Mouse (Mus musculus) embryonic fibroblast, embryonic 13.5 days (primary cell): Measurements from ENCODE around the gene Pank4. TPM values are rescaled to one million over a fixed set of nuclear protein-coding genes. Genes with fewer than 3 reads are reported as not detected.

ENCODE experiments used
- H3K27ac ChIP-seq: 2 replicates; pipeline ENCODE4 v1.5.1; 2012; ENCODE audit warnings: low read length, control low read depth, inconsistent platforms; ENCODE audit not compliant: insufficient read depth
- H3K4me1 ChIP-seq: 2 replicates; pipeline ENCODE4 v1.6.1; 2011; ENCODE audit warnings: low read length; ENCODE audit not compliant: control insufficient read depth, insufficient read depth
- H3K4me3 ChIP-seq: 2 replicates; pipeline ENCODE4 v1.5.1; 2011; ENCODE audit warnings: mild to moderate bottlenecking, control low read depth, low read length; ENCODE audit not compliant: insufficient read depth
- CTCF ChIP-seq: IDR thresholded peaks from 2 replicates; pipeline ENCODE4 v1.5.1; 2011; ENCODE audit warnings: mild to moderate bottlenecking, control low read depth, low read length, moderate library complexity, borderline replicate concordance; ENCODE audit not compliant: insufficient read depth
- POLR2A ChIP-seq: IDR thresholded peaks from 2 replicates; pipeline ENCODE4 v1.6.1; 2011; ENCODE audit warnings: low read depth, mild to moderate bottlenecking, control low read depth, low read length, moderate library complexity
- polyA plus RNA-seq: library from polyadenylated mRNA; stranded (reverse); fragments of >200 nt; gene quantifications from 2 replicates; pipeline ENCODE4 v1.2.4, GENCODE M21; 2011; ENCODE audit warnings: low read depth; ENCODE audit not compliant: missing spikeins, insufficient read length

Gene Pank4
- polyA plus RNA-seq, 1 experiment, result 19.8 TPM

DNA sequence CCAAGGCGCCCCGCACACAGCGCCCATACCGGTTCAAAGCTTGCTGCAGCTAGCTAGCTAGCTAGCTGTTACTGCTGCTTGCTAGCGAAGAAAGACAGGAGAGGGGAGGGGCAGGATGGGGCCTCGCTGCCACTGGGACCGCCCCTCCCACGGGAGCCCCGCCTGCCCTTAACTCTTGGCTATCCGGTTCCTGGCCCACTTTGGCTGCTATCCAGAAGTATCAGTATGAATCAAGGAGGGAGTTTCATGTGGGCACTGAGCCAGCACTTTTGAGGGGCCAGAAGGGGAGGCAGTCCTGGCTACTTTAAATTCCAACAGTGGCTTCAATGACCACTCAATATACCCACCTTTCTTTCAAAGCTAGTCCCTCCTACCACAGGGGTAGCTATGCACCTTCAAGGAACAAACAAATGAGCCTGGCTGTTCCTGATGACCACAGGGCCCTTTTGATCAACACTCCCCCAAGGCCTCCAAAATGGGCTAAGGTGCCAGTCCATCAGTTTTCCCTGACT lies 55.5 kb downstream of the Pank4 start:
- Histone ChIP-seq H3K4me1 (no peaks in the 10 kb centered on the region), H3K27ac (no peak overlapping the region), H3K4me3 (no peak overlapping the region)
- TF ChIP-seq POLR2A, result no peak
- no peak for TF ChIP-seq CTCF

DNA sequence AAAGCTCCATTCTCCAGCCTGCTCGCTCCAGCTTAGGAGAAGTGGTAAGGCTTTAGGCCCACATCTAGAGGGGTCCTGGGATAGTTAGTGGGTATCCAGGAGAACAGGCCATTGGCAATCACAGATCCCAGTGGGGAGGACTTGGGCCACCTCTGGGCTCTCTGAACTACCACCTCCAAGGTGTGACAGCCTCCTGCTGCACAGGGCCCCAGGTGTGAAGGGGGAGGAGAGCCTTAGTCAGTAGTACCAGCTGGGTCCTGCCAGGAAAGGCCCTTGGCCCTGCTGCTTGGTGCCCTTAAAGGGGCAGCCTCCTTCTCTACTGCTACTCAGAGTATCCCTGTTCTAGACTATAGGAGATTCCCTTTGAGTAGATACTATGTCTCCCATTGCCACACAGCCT lies 56.2 kb downstream of the Pank4 start:
- TF ChIP-seq CTCF (no peak), POLR2A (no peak)
- H3K27ac ChIP-seq, result no peak overlapping the region
- no peak overlapping the region for H3K4me3 ChIP-seq
- H3K4me1 ChIP-seq, result no peaks in the 10 kb centered on the region

DNA sequence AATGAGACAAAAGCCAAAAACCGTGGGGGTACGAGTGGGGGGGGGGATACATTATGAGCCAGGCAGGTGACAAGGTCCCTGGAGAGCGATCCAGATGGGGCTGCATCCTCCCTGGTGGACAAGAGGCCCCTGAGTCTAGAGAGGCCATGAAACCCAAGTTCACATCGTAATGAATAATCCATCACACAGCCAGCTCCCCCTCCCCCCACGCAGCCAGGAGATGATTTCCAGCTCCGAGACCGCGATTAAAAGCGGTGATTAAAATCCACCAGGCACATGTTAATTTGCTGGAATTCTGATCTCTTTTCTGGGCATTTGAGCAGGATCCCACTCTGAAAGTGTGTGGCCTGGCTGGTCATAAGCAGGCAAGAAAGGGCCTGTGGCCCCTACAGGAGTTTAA lies 56.9 kb downstream of the Pank4 start:
- no peaks in the 10 kb centered on the region for H3K4me1 ChIP-seq
- H3K4me3 ChIP-seq, result no peak overlapping the region
- H3K27ac ChIP-seq, result no peak overlapping the region
- TF ChIP-seq POLR2A, result no peak
- TF ChIP-seq CTCF, result no peak

DNA sequence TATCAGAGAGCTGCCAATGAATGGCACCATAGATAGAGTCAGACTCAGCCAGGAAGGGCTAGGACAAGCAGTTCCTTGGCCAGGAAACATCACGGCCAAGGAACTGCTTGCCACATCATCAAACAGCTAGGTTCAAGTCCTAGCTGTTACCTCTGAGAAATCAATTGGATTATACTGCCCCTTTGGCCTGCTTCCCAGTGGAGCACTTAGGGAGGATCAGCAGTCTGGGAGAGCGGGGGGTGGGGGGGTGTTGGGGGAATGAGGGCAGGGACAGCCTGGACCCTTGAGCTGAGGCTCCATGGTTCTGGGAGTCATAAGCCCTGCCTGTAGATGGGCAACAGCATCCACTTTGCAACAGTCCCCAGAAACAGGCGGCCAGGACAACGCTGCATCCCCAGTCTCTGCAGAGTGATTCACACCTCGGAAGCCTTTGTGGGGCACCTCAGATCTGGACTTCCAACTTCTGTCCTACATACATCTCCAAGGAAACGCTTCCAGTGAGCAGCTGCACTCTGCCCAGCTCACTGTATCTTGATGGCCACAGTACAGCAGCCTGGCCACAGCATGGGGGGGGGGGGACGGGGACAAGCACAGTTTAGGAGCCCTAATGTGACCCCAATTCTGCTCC lies 58.4 kb downstream of the Pank4 start:
- H3K27ac ChIP-seq, result no peak overlapping the region
- TF ChIP-seq CTCF (no peak), POLR2A (no peak)
- H3K4me1 ChIP-seq, result no peaks in the 10 kb centered on the region
- no peak overlapping the region for H3K4me3 ChIP-seq

DNA sequence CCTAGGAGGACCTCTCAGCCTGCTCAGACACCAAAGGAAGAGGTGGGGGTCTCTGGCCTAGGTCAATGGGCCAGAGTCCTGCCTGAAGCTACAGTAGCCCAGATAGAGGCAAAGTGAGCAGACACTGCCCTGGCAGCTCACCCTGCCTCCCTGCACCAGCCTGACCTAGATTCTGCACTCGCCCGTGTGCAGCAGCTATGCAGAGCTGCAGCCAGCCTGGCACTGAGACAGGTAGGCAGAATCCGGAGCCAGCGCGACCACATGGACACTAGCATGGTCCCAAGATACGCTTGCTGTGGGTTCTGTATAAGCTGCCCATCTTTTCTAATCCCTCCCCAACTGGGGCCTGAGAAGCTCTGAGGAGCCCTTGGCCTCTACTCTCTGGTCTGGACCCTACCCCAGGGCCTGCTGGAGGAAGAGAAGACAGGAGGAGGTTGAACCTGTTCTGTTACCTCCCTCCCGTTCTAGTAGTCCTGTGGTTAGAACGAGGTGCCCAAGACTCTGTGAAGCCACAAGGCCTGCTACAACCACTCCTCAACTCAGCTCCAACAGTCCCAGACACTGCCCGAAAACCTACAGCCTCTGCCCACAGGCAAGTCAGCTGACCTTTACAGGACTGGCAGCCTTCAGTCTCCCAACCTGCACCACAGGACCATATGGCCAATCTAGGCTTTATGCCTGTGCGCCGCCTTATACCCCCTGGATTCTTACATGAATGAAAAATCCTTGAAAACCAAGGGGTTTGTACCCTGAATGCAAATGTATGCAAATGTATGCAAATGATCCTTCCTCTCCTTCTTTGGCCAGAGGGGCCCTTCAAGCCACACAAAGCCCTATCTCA lies 60.5 kb downstream of the Pank4 start:
- Histone ChIP-seq H3K4me1 (no peaks in the 10 kb centered on the region), H3K4me3 (no peak overlapping the region), H3K27ac (no peak overlapping the region)
- TF ChIP-seq CTCF (no peak), POLR2A (no peak)

Other genes starting within 250 kb of the Pank4 start
- not detected in 2 replicates for gene Ttc34, start 126.7 kb upstream of the Pank4 start, polyA plus RNA-seq
- not detected in 2 replicates for gene Mmel1, start 94.5 kb upstream of the Pank4 start, polyA plus RNA-seq
- 13.2 and 13.7 TPM in 2 replicates for gene Fam213b, start 65.0 kb upstream of the Pank4 start, polyA plus RNA-seq
- gene Tnfrsf14, start 35.6 kb upstream of the Pank4 start, polyA plus RNA-seq, result 4.8 and 17.6 TPM in 2 replicates
- not detected in 2 replicates for gene Hes5, start 3.2 kb upstream of the Pank4 start, polyA plus RNA-seq
- gene Plch2, start 92.7 kb downstream of the Pank4 start, polyA plus RNA-seq, result 0.12 and 0.23 TPM in 2 replicates
- gene Pex10, start 102.9 kb downstream of the Pank4 start, polyA plus RNA-seq, result 5.1 and 6.3 TPM in 2 replicates
- gene Rer1, start 122.3 kb downstream of the Pank4 start, polyA plus RNA-seq, result 148 and 162 TPM in 2 replicates
- gene Morn1, start 122.5 kb downstream of the Pank4 start, polyA plus RNA-seq, result 3.9 and 5.0 TPM in 2 replicates